Mouse (Mus musculus): ENCODE measurements at regions not wholly inside any gene's neighbourhood (a gene's known extent, or its start where the extent isn't known, plus 50 kb on each side); places are given as distances from the start of the nearest gene placed in this dataset.

GRCm38 (mm10) chr6:89012998-89013689, 111.1 kb downstream of the Tpra1 start:
- TF ChIP-seq CTCF (IDR thresholded peaks at IDR 0.05; ENCODE audit: low read depth) = no peak
- 0 out of 2 replicates have a peak, but pooled peaks have one; percentile 34 for ATAC-seq (replicated peaks; ENCODE audit: low FRiP score, low read depth)
- H3K4me3 ChIP-seq (replicated peaks; ENCODE audit: low read depth, low read length) = no peak overlapping the region

DNA sequence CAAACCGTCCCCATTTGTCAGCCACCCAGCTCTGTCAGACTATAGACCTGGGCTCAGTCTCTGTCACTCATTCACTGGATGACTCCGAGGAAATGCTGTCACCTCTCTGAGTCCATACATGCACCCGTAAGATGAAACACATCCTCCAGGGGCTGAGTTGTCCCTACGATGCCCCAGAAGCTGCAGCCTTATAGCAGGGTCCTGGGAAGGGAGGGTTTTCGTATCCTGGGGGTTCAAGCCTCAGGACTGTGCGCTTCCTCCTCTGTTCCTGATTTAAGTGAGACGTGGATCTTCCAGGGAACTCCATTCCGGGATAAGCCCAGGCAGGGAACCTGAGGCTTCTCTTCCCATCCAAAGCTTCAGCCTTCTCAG, 111.6 kb downstream of the Tpra1 start:
- TF ChIP-seq CTCF (IDR thresholded peaks at IDR 0.05; ENCODE audit: low read depth) = no peak

More at GRCm38 (mm10) chr6:89012998-89013689, 111.1 kb downstream of the Tpra1 start:
- DNase-seq (ENCODE audit: low spot score) = no peak
- no peaks in the 10 kb centered on the region for H3K27me3 ChIP-seq (ENCODE audit: insufficient read depth, low read length)
- no peak overlapping the region for H3K4me2 ChIP-seq (ENCODE audit: low read length)
- WGBS = 32% methylated on average over 12 of the region's 12 CpGs
- no peak overlapping the region for H3K27ac ChIP-seq
- no peaks in the 10 kb centered on the region for H3K9me3 ChIP-seq (replicated peaks; ENCODE audit: low read length)
- H3K4me1 ChIP-seq (replicated peaks; ENCODE audit: insufficient read depth, low read length) = peaks cover 5% of the 10 kb centered on the region; the same call in 1 of the 2 replicates
- no peak overlapping the region for H3K9ac ChIP-seq (ENCODE audit: low read depth, low read length)
- no peaks in the 10 kb centered on the region for H3K36me3 ChIP-seq (ENCODE audit: insufficient read depth, low read length)

DNA sequence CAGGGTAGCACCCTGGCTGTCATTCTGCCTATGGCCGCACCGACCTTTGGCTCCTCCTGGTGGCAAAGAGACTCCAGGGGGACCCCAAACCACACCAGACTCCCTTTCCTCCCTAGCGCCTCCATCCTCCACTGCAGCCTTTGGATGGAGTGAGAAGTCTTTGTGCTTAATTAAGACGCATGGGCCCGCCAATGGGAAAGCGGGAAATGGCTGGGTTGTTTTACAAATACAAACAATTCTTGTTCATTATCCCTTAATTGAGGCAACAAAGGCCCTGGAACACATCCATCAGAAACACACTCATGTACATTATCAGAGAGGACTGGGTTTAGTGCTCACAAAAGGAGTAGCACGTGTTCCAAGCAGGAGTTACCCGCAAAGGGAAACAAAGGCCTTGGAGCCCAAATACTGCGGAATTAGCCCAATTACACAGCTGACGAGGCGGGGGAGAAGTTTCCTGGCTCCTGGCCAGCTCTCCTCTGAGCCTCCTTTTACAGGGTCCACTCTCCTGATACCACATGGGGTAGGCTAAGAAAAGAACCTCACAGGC, 122.1 kb downstream of the Tpra1 start:
- H3K27ac ChIP-seq = no peak overlapping the region
- no peaks in the 10 kb centered on the region; the same call in 1 of the 2 replicates for H3K4me1 ChIP-seq (replicated peaks; ENCODE audit: insufficient read depth, low read length)
- H3K36me3 ChIP-seq (ENCODE audit: insufficient read depth, low read length) = no peaks in the 10 kb centered on the region
- WGBS = 39% methylated on average over 11 of the region's 11 CpGs
- H3K4me2 ChIP-seq (ENCODE audit: low read length) = no peak overlapping the region
- H3K9me3 ChIP-seq (replicated peaks; ENCODE audit: low read length) = no peaks in the 10 kb centered on the region
- ATAC-seq (replicated peaks; ENCODE audit: low FRiP score, low read depth) (no peak), DNase-seq (ENCODE audit: low spot score) (no peak)
- no peak overlapping the region for H3K9ac ChIP-seq (ENCODE audit: low read depth, low read length)
- no peak overlapping the region for H3K4me3 ChIP-seq (replicated peaks; ENCODE audit: low read depth, low read length)
- H3K27me3 ChIP-seq (ENCODE audit: insufficient read depth, low read length) = no peaks in the 10 kb centered on the region
- TF ChIP-seq CTCF (IDR thresholded peaks at IDR 0.05; ENCODE audit: low read depth) = peak; percentile 48; the same call in 1 of the 2 replicates

More for the DNA sequence above, 111.6 kb downstream of the Tpra1 start:
- no peaks in the 10 kb centered on the region for H3K36me3 ChIP-seq (ENCODE audit: insufficient read depth, low read length)
- no peak overlapping the region for H3K4me3 ChIP-seq (replicated peaks; ENCODE audit: low read depth, low read length)
- H3K27ac ChIP-seq = no peak overlapping the region
- no peak for ATAC-seq (replicated peaks; ENCODE audit: low FRiP score, low read depth)
- DNase-seq (ENCODE audit: low spot score) = no peak
- H3K27me3 ChIP-seq (ENCODE audit: insufficient read depth, low read length) = no peaks in the 10 kb centered on the region
- no peak overlapping the region for H3K9ac ChIP-seq (ENCODE audit: low read depth, low read length)
- no peaks in the 10 kb centered on the region for H3K9me3 ChIP-seq (replicated peaks; ENCODE audit: low read length)
- H3K4me1 ChIP-seq (replicated peaks; ENCODE audit: insufficient read depth, low read length) = peaks cover under 1% of the 10 kb centered on the region; the same call in 1 of the 2 replicates
- WGBS = 63% methylated on average over 8 of the region's 8 CpGs
- H3K4me2 ChIP-seq (ENCODE audit: low read length) = no peak overlapping the region

- 41% methylated on average over 5 of the region's 5 CpGs for WGBS
- Histone ChIP-seq H3K9me3 (replicated peaks; ENCODE audit: low read length) (no peaks in the 10 kb centered on the region), H3K4me2 (ENCODE audit: low read length) (no peak overlapping the region), H3K27me3 (ENCODE audit: insufficient read depth, low read length) (no peaks in the 10 kb centered on the region), H3K4me3 (replicated peaks; ENCODE audit: low read depth, low read length) (no peak overlapping the region), H3K9ac (ENCODE audit: low read depth, low read length) (no peak overlapping the region), H3K27ac (no peak overlapping the region), H3K4me1 (replicated peaks; ENCODE audit: insufficient read depth, low read length) (peaks cover 9% of the 10 kb centered on the region), H3K36me3 (ENCODE audit: insufficient read depth, low read length) (no peaks in the 10 kb centered on the region)
- ATAC-seq (replicated peaks; ENCODE audit: low FRiP score, low read depth) (no peak), DNase-seq (ENCODE audit: low spot score) (no peak)
- TF ChIP-seq CTCF (IDR thresholded peaks at IDR 0.05; ENCODE audit: low read depth) = peak; percentile 28; the same call in 1 of the 2 replicates
Measured at GRCm38 (mm10) chr6:89033433-89034298, 131.6 kb downstream of the Tpra1 start.

DNA sequence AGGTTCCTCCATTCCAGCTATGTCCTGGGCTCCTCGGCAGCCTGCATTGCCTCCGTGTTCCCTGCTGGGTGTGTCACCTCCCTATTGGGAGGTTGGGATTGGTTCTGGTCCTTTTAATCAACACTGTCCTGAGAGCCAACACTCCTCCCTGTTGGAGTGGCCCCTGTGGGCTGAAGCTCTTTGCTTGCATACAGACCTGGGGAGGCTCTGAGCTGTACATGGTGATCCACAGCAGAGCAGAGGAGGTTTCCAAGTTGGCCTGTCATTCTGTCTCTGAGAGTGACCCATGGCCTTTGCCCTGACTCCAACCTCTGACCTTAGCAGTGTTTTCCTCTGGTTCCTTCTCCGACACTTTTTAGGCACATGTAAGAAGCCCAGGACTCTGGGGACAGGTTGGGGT, 132.4 kb downstream of the Tpra1 start:
- ATAC-seq (replicated peaks; ENCODE audit: low FRiP score, low read depth) = 0 out of 2 replicates have a peak, but pooled peaks have one; percentile 10
- Histone ChIP-seq H3K4me1 (replicated peaks; ENCODE audit: insufficient read depth, low read length) (peaks cover 9% of the 10 kb centered on the region), H3K4me2 (ENCODE audit: low read length) (no peak overlapping the region), H3K4me3 (replicated peaks; ENCODE audit: low read depth, low read length) (no peak overlapping the region), H3K27me3 (ENCODE audit: insufficient read depth, low read length) (no peaks in the 10 kb centered on the region), H3K9me3 (replicated peaks; ENCODE audit: low read length) (no peaks in the 10 kb centered on the region), H3K27ac (no peak overlapping the region), H3K9ac (ENCODE audit: low read depth, low read length) (no peak overlapping the region), H3K36me3 (ENCODE audit: insufficient read depth, low read length) (no peaks in the 10 kb centered on the region)
- TF ChIP-seq CTCF (IDR thresholded peaks at IDR 0.05; ENCODE audit: low read depth) = no peak
- no peak for DNase-seq (ENCODE audit: low spot score)
- 47% methylated on average over 3 of the region's 3 CpGs for WGBS

All from kidney, postnatal 0 days (tissue).